Mouse (Mus musculus) adrenal gland, postnatal 14 days (tissue): ENCODE measurements at regions not wholly inside any gene's neighbourhood (a gene's known extent, or its start where the extent isn't known, plus 50 kb on each side); places are given as distances from the start of the nearest gene placed in this dataset.
A peak's percentile ranks its signal among the peaks of the same experiment; 100 is the strongest.

Experiments used
- DNase-seq: peaks from one replicate; pipeline ENCODE4 v3.0.0; 2021; ENCODE audit warnings: mixed read lengths

GRCm38 (mm10) chr14:114808621-114809020, 283.4 kb upstream of the Gpc5 start:
- no peak for DNase-seq

- no peak for DNase-seq
Measured at GRCm38 (mm10) chr14:114820677-114821076, 271.3 kb upstream of the Gpc5 start.

- DNase-seq = no peak
Measured at GRCm38 (mm10) chr14:114821098-114821594, 270.9 kb upstream of the Gpc5 start.

- no peak for DNase-seq
Measured at GRCm38 (mm10) chr14:114821672-114822071, 270.3 kb upstream of the Gpc5 start.

- no peak for DNase-seq
Measured at GRCm38 (mm10) chr14:114826662-114827321, 265.2 kb upstream of the Gpc5 start.

DNA sequence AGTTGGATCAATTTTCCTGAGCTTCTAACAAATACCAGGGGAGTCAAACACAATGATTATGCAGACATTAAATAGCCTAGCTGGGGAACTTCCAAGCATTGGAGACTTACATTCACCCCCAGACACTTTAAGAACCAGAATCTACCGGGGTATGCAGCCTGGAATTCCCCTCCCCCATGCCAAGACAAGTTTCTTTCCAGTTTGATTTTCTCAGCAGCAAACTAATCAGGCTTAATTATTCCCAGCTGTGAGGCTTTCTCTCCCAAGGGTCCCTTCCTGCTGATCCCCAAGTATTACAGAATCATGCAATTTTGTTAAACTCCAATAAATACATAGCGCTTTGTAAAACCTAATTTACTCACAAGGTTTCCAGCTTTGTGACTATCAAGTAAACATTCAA, 262.7 kb upstream of the Gpc5 start:
- no peak for DNase-seq

GRCm38 (mm10) chr14:114832987-114833386, 259.0 kb upstream of the Gpc5 start:
- peak; percentile 32 for DNase-seq

- DNase-seq = no peak
Measured at GRCm38 (mm10) chr14:114836723-114837349, 255.2 kb upstream of the Gpc5 start.

DNA sequence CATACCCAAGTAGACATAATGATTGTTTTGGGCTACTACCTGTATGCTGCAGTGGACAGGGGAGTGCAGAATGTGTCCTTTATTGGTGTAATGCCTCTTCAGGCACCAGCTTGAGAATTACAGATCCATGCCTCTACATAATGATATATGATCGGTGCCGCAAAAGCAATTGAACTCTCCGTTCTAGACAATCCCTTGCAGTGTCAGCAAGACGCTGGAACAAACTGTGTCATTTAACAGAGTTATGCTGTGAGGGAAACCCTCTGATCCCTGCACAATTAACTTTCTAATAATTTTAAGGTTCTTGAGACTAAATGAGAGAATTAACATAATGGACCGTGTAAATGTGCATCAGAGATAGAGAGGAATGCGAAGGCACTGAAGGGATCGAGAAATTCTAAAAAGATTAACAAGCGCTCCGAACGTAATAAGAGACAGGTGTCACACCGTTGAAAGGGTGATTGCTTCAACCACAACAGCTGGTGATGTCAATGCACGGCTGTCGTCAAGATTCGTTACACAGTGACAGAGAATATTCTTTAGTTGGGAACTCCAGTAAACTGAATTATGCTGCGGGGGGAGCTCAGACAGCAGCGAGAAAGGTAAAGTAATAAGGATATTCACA, 254.3 kb upstream of the Gpc5 start:
- no peak for DNase-seq

DNA sequence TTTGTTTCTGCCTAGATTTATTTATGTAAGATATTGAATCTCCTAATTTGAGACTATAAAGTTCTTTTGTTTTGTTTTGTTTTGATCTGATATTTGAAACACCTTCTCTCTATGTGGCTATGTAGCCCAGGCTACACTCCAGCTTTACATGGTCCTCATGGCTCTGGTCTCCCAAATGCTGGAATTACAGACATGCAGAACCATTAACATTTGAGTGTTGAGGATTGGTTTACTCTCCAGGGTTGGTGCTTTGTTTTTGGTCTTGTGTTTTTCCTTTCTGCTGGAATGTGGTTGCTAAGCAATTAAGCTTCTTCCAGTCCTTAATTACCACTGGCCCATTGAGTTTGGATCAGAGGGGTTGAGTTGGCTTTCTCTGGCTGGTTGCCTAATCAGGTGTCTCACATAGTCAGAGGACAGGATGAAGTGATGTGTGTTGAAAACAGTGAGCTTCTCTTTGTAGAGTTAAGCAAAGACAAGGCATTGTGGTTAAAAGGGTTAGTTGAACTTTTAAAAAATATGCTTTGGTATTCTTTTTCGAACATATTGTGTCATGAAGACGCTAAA, 252.6 kb upstream of the Gpc5 start:
- DNase-seq = no peak

GRCm38 (mm10) chr14:114840766-114841165, 251.2 kb upstream of the Gpc5 start:
- no peak for DNase-seq

GRCm38 (mm10) chr14:114841552-114841951, 250.5 kb upstream of the Gpc5 start:
- DNase-seq = no peak

- DNase-seq = no peak
Measured at GRCm38 (mm10) chr14:114842327-114842726, 249.7 kb upstream of the Gpc5 start.

- DNase-seq = no peak
Measured at GRCm38 (mm10) chr14:114843105-114843743, 248.8 kb upstream of the Gpc5 start.

DNA sequence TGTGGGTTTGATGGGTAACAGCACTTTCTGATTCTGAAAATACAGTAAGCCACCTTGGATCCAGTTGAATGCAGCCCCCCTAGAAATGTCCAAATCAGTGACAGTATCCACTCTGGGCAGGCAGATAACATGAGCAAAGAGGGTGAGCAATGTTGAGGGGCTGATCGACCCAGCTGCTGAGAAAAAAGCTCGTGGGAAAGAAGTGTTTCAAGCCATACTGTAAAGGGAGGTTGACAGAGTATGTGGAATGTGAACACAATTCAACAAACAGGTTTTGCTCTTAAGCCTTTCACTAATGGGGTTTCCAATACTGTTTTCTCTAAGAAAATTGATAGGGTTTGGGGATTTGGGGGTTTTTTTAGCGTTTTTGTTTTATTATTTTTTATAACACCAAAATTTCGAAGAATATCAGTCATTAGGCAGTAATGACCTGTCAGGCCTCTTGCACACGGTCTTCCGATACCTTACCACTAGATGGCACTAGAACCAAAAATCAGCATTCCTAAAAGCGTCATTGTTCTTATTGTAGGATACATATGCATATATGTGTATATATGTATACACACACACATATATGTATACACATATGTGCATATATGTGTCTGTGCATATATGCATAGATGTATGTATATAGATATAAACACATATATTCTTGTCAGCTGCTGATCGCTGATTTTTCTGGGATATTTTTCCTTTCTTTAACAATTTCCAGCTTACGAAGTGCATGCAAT, 237.5 kb upstream of the Gpc5 start:
- DNase-seq = no peak

- DNase-seq = no peak
Measured at GRCm38 (mm10) chr14:114855055-114855740, 236.8 kb upstream of the Gpc5 start.

DNA sequence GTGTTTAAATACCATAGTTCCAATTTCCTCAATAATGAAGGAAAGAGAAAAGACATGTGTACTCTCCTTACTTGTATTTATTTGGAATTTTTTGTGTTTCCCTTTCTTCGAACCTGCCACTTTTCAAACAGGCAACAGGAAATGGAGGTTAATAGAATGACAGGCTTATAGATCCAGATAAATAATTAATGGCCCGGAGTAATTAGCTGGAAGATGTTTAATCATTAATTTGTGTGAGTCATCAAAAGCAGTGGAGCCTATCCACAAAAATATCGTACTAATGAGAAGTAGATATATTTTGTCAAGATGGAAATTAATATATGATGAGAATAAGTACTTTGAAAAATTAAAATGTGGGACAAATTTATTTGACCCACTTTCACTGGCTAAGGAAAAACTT, 236.3 kb upstream of the Gpc5 start:
- DNase-seq = no peak

DNA sequence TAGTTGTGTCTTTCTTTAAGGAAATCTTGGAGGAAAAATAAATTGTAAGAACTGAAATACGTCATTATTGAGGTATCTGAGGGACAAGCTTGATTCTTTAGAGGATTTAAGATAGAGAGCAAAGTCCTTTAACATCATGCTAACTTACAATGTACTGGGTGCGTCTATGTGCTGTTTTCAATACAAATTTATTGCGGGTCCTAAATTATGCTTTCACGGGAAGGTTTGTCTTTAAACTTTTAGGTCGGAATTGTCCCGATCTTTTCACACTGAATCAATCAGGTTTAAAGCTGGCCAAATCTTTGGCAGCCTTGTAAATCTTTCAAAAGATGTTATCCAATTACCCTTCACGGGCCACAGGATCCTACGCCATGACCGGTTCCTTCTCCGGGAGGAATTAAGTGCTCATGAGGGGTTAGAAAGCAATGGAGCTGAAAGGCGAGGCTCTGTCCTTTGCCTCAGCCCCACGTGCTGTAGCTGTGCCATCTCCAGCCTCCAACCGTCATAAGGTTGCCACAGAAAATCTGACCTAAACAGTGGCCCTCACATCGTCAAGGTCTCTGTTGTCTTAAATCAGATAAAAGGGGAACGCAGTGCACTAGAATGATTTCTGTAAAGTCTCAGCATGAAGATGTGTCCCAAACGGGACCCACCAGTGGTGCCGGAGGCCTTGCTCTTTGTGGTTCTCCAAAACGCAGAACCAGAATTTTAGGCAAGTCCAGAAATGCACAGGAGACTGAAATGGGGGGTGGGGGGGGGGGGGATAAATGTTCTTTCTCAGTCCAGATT, 235.6 kb upstream of the Gpc5 start:
- DNase-seq = peak; percentile 12

DNA sequence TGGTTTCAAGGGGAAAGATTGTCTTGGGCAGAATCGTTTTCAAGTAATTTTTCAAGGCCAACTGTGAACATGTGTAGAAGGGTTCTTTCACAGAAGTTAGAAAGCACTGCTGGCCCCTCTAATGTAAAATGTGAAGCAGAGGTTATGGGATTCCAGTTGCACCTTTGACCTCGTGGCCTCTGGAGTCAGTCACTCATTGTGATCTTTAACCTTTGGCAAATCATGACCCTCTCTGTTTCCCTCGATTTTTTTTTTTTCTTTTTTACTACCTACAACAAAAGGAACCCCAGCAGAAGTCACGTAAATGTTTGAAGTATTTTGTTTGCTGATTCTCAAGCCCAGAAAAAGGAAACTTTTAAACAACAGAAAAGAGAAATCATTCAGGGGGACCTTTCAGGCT, 234.8 kb upstream of the Gpc5 start:
- DNase-seq = no peak

DNA sequence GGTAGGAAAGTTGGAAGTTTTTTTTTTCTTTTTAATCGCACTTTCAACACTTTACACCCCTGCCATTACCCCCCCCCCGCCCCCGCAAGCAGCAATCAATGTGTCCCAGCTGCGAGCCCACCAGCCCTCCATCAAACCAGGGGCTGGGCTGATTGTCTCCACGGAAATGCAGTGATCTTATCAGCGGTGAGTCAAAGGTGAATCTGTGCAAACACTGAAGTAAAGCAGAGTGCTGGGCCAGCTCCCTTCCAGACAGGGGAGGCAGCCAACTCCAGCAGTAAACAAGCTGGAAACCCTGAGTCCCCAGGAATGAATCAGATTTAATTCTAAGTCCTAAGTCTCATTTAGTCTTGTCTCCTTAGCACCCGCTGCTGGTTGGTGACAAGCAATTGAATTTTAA, 234.3 kb upstream of the Gpc5 start:
- peak; percentile 32 for DNase-seq

DNA sequence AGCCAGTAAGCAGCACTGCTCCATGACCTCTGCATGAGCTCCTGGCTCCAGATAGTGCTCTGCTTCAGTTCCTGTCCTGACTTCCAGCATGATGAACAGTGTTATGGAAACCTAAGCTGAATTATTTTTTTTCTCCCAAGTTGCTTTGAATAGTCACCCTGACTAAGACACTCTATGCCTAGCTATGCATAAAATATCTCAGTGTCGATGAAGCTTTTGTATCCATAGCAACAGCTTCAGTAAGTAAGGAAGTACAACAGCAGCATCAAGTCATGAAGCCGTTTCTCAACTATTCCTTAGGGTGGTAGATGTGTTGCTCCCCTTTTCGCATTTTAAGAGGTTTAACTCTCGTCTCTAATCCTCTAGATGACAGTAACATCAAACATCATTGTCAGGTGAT, 228.4 kb upstream of the Gpc5 start:
- DNase-seq = no peak
